Mouse (Mus musculus) midbrain, embryonic 10.5 days (tissue): Measurements from ENCODE around the gene P2ry12. TPM values are rescaled to one million over a fixed set of nuclear protein-coding genes. Genes with fewer than 3 reads are reported as not detected.

Experiments
- DNase-seq: peaks from one replicate; pipeline ENCODE4 v3.0.0-alpha.2; 2017; ENCODE audit warnings: low spot score
- H3K27ac ChIP-seq: fragments of 300-500 bp; sonication (generic); replicated peaks from 2 replicates; pipeline ENCODE4 v1.5.1; 2016; ENCODE audit warnings: mild to moderate bottlenecking
- H3K27me3 ChIP-seq: fragments of 300-500 bp; sonication (generic); 2 replicates; pipeline ENCODE4 v1.6.1; 2016; ENCODE audit warnings: low read depth, mild to moderate bottlenecking; ENCODE audit not compliant: poor library complexity, severe bottlenecking
- H3K36me3 ChIP-seq: fragments of 300-500 bp; sonication (generic); 2 replicates; pipeline ENCODE4 v1.6.1; 2016; ENCODE audit warnings: mild to moderate bottlenecking, moderate library complexity
- H3K4me1 ChIP-seq: fragments of 300-500 bp; sonication (generic); 2 replicates; pipeline ENCODE4 v1.6.1; 2016
- H3K4me3 ChIP-seq: fragments of 300-500 bp; sonication (generic); 2 replicates; pipeline ENCODE4 v1.5.1; 2016; ENCODE audit warnings: mild to moderate bottlenecking, moderate library complexity
- H3K9me3 ChIP-seq: fragments of 300-500 bp; sonication (generic); replicated peaks from 2 replicates; pipeline ENCODE4 v1.6.1; 2016; ENCODE audit warnings: mild to moderate bottlenecking
- WGBS: fragments of 180-500 bp; shearing (Covaris S2); methylation state at CpG from one replicate; pipeline ENCODE4 v1.1.7; 2016; 5-methylcytosine and 5-hydroxymethylcytosine counted together
- polyA plus RNA-seq: library from polyadenylated mRNA; unstranded; fragments of >200 nt; fragmentation: Nextera tagmentation; extraction: Ambion mirVana; gene quantifications from 2 replicates; pipeline ENCODE4 v1.2.1, GENCODE M21; 2016

Gene P2ry12
- polyA plus RNA-seq: 0.70 and 1.9 TPM in 2 replicates

DNA sequence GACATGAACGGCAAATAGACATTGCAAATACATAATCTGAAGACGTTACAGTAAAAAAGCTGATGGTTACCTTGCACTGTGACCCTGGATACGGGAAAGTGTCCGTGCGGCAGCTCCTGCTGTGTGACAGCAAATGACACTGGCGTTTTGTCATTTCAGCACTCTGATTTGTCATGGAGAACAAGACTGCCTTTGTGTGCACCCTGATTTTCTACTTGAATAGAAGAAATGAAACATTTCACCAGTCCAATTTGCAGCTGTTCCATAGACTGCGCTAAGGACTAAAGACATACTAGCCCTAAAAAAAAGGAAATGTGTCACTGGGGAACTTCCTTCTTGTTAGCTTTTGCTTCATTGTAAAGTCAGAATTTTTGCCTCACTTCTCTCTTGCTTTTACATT, at the start of gene P2ry12:
Gene P2ry12 (minus strand): TSS at position 168 of the 400 bp plus-strand sequence.
- Histone ChIP-seq H3K4me3 (no peak within 1 kb of the TSS), H3K27ac (no peak within 1 kb of the TSS), H3K9me3 (no peaks in the 10 kb centered on the region), H3K36me3 (peaks cover 7% of the 10 kb centered on the region), H3K4me1 (peaks cover 26% of the 10 kb centered on the region), H3K27me3 (no peaks in the 10 kb centered on the region)
- DNase-seq: no peak
- WGBS: 56% methylated on average over 7 of the region's 7 CpGs

DNA sequence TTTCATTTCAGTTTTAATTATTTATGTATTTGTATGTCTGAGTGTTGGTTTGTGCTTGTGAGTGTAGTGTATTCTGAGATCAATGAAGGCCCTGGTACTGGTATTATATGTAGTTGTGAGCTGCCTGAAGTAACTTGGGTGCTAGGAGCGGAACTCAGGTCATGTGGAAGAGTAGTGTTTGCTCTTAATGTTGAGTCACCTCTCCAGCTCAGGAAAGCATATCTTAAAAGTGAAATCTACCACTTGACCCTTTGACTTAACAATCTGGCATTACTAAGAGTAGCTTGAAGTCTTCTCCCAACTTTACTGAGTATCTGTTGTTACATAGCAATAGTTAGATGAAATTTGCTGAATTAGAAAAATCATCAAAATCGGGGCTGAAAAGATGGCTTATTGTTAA, 42.8 kb upstream of the P2ry12 start:
- H3K4me1 ChIP-seq: no peaks in the 10 kb centered on the region
- no peak overlapping the region for H3K4me3 ChIP-seq
- no peaks in the 10 kb centered on the region for H3K27me3 ChIP-seq
- DNase-seq: no peak
- H3K27ac ChIP-seq: no peak overlapping the region
- H3K9me3 ChIP-seq: no peaks in the 10 kb centered on the region
- no peaks in the 10 kb centered on the region for H3K36me3 ChIP-seq
- 90% methylated on average over 2 of the region's 2 CpGs for WGBS

GRCm38 (mm10) chr3:59304944-59305343, 42.3 kb upstream of the P2ry12 start:
- H3K4me1 ChIP-seq: no peaks in the 10 kb centered on the region
- DNase-seq: no peak
- H3K4me3 ChIP-seq: no peak overlapping the region
- no peaks in the 10 kb centered on the region for H3K9me3 ChIP-seq
- no peaks in the 10 kb centered on the region for H3K27me3 ChIP-seq
- H3K27ac ChIP-seq: no peak overlapping the region
- no peaks in the 10 kb centered on the region for H3K36me3 ChIP-seq
- 96% methylated on average over 5 of the region's 5 CpGs for WGBS

DNA sequence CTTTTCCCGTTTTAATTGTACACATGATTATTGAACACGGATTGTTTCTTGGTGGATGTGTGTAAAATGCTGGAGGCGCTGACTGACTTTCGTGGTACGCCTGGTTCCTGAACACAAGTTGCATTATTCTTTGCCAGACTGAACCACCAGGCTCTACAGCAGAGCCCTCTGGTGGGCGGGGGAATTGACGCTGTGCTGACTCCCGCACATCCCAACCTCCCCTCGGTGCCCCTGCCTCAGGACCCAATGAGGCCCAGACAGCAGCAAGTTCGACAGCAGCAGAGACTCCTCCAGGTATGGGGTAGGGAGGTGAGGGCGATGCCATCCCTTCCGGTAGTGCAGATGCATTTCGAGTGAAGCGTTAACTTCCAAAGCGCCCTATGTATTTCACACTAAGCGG, 35.0 kb upstream of the P2ry12 start:
- Histone ChIP-seq H3K36me3 (0 out of 2 replicates have a peak, but pooled peaks cover 3% of the 10 kb centered on the region), H3K4me3 (no peak overlapping the region), H3K4me1 (no peaks in the 10 kb centered on the region), H3K9me3 (no peaks in the 10 kb centered on the region), H3K27ac (no peak overlapping the region), H3K27me3 (no peaks in the 10 kb centered on the region)
- WGBS: 85% methylated on average over 16 of the region's 16 CpGs
- DNase-seq: no peak

- no peaks in the 10 kb centered on the region for H3K9me3 ChIP-seq
- DNase-seq: no peak
- H3K36me3 ChIP-seq: 0 out of 2 replicates have a peak, but pooled peaks cover 3% of the 10 kb centered on the region
- no peak overlapping the region for H3K4me3 ChIP-seq
- no peaks in the 10 kb centered on the region for H3K4me1 ChIP-seq
- H3K27ac ChIP-seq: no peak overlapping the region
- no peaks in the 10 kb centered on the region for H3K27me3 ChIP-seq
- WGBS: 94% methylated on average over 5 of the region's 5 CpGs
Observed at GRCm38 (mm10) chr3:59296563-59297130, 34.0 kb upstream of the P2ry12 start.

DNA sequence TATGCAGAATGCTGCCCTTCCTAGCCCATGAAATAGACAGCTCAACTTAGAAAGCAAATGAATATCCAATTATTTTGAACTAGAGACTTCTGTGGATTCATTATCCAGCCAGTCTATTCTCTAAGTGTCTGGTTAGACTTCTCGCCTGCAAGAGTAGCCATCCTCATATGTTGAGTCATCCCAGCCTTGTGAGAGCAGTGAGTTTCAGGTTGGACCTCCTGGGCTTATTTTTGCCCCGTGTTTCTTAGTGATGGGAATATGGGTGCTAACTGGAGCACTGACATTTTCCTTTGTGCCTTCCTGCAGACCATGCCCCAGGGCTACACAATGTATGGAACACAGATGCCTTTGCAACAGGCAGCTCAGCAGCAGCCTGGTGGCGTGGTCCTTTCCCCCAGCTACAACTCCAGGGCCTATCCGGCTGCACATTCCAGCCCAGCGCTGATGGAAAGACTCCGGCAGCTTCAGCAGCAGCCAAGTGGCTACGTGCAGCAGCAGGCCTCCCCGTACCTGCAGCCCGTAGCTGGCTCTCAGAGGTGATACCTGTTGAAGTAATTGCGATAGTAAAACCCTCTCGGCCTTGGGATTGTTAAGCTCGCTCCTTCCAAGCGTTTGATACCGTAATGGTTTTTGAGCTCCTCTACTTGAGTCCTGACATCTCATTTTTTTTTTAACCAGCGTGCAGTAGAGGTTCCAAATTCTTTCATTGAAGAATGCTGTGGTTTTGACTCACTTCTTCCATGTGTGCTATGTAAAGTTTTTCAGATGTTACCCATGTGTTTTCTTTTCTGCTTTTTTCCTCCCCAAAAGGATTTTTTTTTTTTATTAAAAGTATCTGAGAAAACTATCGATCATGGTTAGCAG, 33.3 kb upstream of the P2ry12 start:
- H3K4me1 ChIP-seq: no peaks in the 10 kb centered on the region
- DNase-seq: no peak
- no peaks in the 10 kb centered on the region for H3K9me3 ChIP-seq
- H3K36me3 ChIP-seq: 0 out of 2 replicates have a peak, but pooled peaks cover 3% of the 10 kb centered on the region
- no peak overlapping the region for H3K4me3 ChIP-seq
- WGBS: 90% methylated on average over 16 of the region's 16 CpGs
- no peak overlapping the region for H3K27ac ChIP-seq
- H3K27me3 ChIP-seq: no peaks in the 10 kb centered on the region

GRCm38 (mm10) chr3:59293437-59294199, 30.9 kb upstream of the P2ry12 start:
- Histone ChIP-seq H3K27me3 (no peaks in the 10 kb centered on the region), H3K4me1 (no peaks in the 10 kb centered on the region), H3K36me3 (0 out of 2 replicates have a peak, but pooled peaks cover 3% of the 10 kb centered on the region), H3K9me3 (no peaks in the 10 kb centered on the region), H3K4me3 (no peak overlapping the region), H3K27ac (no peak overlapping the region)
- DNase-seq: no peak
- WGBS: 89% methylated on average over 5 of the region's 5 CpGs

GRCm38 (mm10) chr3:59290551-59290950, 27.9 kb upstream of the P2ry12 start:
- Histone ChIP-seq H3K9me3 (no peaks in the 10 kb centered on the region), H3K4me1 (no peaks in the 10 kb centered on the region), H3K27me3 (no peaks in the 10 kb centered on the region), H3K27ac (no peak overlapping the region), H3K36me3 (no peaks in the 10 kb centered on the region), H3K4me3 (no peak overlapping the region)
- no peak for DNase-seq
- 90% methylated on average over 2 of the region's 2 CpGs for WGBS

DNA sequence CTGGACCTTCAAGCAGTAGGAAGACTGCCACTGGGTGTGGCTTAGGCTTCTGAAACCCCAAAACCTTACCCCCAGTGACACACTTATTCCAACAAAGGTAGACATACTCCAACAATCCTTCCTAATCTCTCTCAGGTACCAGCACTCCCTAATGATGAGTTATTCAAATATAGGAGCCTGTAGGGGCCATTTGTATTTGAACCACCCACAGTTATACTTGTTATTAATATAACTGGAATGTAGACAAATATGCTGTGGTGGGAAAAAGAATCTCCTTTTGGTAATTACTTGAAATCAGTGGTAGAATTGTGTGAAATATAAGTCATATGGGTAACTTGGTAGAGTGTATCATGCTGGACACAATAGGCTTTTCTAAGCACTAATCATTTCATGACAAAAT, 15.9 kb upstream of the P2ry12 start:
- Histone ChIP-seq H3K9me3 (no peaks in the 10 kb centered on the region), H3K4me1 (peaks cover 19% of the 10 kb centered on the region), H3K27ac (no peak overlapping the region; the same call in 1 of the 2 replicates), H3K4me3 (no peak overlapping the region), H3K27me3 (no peaks in the 10 kb centered on the region), H3K36me3 (no peaks in the 10 kb centered on the region)
- DNase-seq: no peak

GRCm38 (mm10) chr3:59278254-59278533, 15.5 kb upstream of the P2ry12 start:
- no peaks in the 10 kb centered on the region for H3K27me3 ChIP-seq
- H3K9me3 ChIP-seq: no peaks in the 10 kb centered on the region
- 71% methylated on average over 3 of the region's 3 CpGs for WGBS
- peak overlapping the region; percentile 59 for H3K27ac ChIP-seq
- H3K4me3 ChIP-seq: no peak overlapping the region
- DNase-seq: no peak
- no peaks in the 10 kb centered on the region for H3K36me3 ChIP-seq
- peaks cover 19% of the 10 kb centered on the region for H3K4me1 ChIP-seq

GRCm38 (mm10) chr3:59277502-59278253, 15.0 kb upstream of the P2ry12 start:
- Histone ChIP-seq H3K27me3 (no peaks in the 10 kb centered on the region), H3K4me1 (peaks cover 19% of the 10 kb centered on the region), H3K36me3 (no peaks in the 10 kb centered on the region), H3K27ac (peak overlapping the region; percentile 59), H3K4me3 (no peak overlapping the region), H3K9me3 (no peaks in the 10 kb centered on the region)
- peak; percentile 56 for DNase-seq
- 10% methylated on average over 3 of the region's 3 CpGs for WGBS

DNA sequence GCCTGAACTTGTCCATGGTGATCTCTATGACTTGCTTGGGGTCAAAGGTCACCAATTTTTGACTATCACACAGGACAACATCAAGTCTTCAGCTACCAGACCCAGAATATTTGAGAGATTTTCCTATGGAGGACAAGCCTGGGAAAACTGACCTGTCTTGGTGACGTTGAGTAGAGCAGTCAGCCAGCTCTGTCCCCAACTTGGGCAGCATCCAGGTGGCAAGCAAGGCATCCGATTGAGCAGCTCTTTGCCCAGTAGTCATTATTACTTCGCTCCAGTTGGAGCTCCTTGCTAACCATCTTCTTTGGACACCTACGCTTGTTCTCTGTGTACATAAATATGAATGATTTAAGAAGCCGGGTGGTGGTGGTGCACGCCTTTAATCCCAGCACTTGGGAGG, 8.1 kb upstream of the P2ry12 start:
- no peaks in the 10 kb centered on the region for H3K9me3 ChIP-seq
- WGBS: 90% methylated on average over 6 of the region's 6 CpGs
- H3K4me1 ChIP-seq: no peaks in the 10 kb centered on the region
- H3K27me3 ChIP-seq: no peaks in the 10 kb centered on the region
- H3K27ac ChIP-seq: no peak overlapping the region
- DNase-seq: no peak
- H3K4me3 ChIP-seq: no peak overlapping the region
- H3K36me3 ChIP-seq: no peaks in the 10 kb centered on the region
